10 mouse cellular contexts compared by ENCODE assay signal in genomic region chr1:189868036-189868435, GRCm38 (mm10). TPM values are rescaled to one million over a fixed set of nuclear protein-coding genes. Genes with fewer than 3 reads are reported as not detected.
DNase-seq lines count a peak whose midpoint lies in the region; ATAC-seq and TF ChIP-seq lines count a peak whose summit lies in the region.
"Had no signal": no experiment of that assay in that cellular context is flagged by ENCODE, and none has a peak within 500 bp of the region (broad histone marks: within the 10 kb centered on the region; RNA-seq: fewer than 3 reads in every experiment).

No protein-coding gene starts in this region.

- peak; percentile 24 for DNase-seq in ovary, postnatal 36 days (ENCODE audit: low spot score)
- no peak for DNase-seq in ovary, postnatal 10 days (ENCODE audit: low spot score)
- DNase-seq in adrenal gland, adult 18-20 months (ENCODE audit: low spot score in 2 of 2), result peak; percentile 35 to 45
- no peak for DNase-seq in heart, postnatal 0 days (ENCODE audit: low spot score)
- peak; percentile 62 for DNase-seq in lung, postnatal 36 days
- no peak for DNase-seq in right cerebral cortex, postnatal 10 days (ENCODE audit: low spot score in 2 of 2)
- DNase-seq in midbrain, postnatal 0 days (ENCODE audit: low spot score), result no peak

- TF ChIP-seq CTCF in heart, postnatal 0 days (IDR thresholded peaks at IDR 0.05; ENCODE audit: low read depth), result peak; percentile 36
- no peak for TF ChIP-seq CTCF in midbrain, postnatal 0 days (IDR thresholded peaks at IDR 0.05)

- H3K4me2 ChIP-seq in heart, postnatal 0 days (ENCODE audit: low read depth, low read length), result no peak overlapping the region
- H3K4me2 ChIP-seq in midbrain, postnatal 0 days (ENCODE audit: low read depth, low read length, poor library complexity, severe bottlenecking), result no peak overlapping the region
- H3K4me2 ChIP-seq: embryonic facial prominence, embryonic 13.5 days; hindbrain, embryonic 13.5 days; limb, embryonic 15.5 days had no signal

- no peak for TF ChIP-seq EP300 in heart, postnatal 0 days (IDR thresholded peaks at IDR 0.05; ENCODE audit: low read depth)

- ATAC-seq in heart, postnatal 0 days (ENCODE audit: insufficient read depth, low read depth), result peak; percentile 15; the same call in 1 of the 2 replicates
- ATAC-seq in midbrain, postnatal 0 days (ENCODE audit: low FRiP score), result no peak

- H3K4me3 ChIP-seq in heart, postnatal 0 days (ENCODE audit: low read depth, low read length), result no peak overlapping the region
- no peak overlapping the region for H3K4me3 ChIP-seq in midbrain, postnatal 0 days (ENCODE audit: low read depth, low read length)
- H3K4me3 ChIP-seq: embryonic facial prominence, embryonic 13.5 days; hindbrain, embryonic 13.5 days; limb, embryonic 15.5 days had no signal

- WGBS in heart, postnatal 0 days, result 49% methylated on average over 10 of the region's 10 CpGs
- WGBS in midbrain, postnatal 0 days, result 85% methylated on average over 10 of the region's 10 CpGs

- peaks cover 15% of the 10 kb centered on the region; the same call in 1 of the 2 replicates for H3K36me3 ChIP-seq in heart, postnatal 0 days (replicated peaks; ENCODE audit: control insufficient read depth, insufficient read depth, low read length)
- H3K36me3 ChIP-seq in midbrain, postnatal 0 days (ENCODE audit: insufficient read depth, low read length), result no peaks in the 10 kb centered on the region
- H3K36me3 ChIP-seq: hindbrain, embryonic 13.5 days had no signal

- H3K4me1 ChIP-seq in heart, postnatal 0 days (ENCODE audit: control insufficient read depth, insufficient read depth), result peaks cover 16% of the 10 kb centered on the region
- H3K4me1 ChIP-seq in midbrain, postnatal 0 days (ENCODE audit: insufficient read depth, low read length), result no peaks in the 10 kb centered on the region; the same call in 1 of the 2 replicates

- H3K9ac ChIP-seq in heart, postnatal 0 days (replicated peaks; ENCODE audit: low read depth, low read length), result no peak overlapping the region
- no peak overlapping the region for H3K9ac ChIP-seq in midbrain, postnatal 0 days (replicated peaks; ENCODE audit: low read length, poor library complexity, severe bottlenecking)
- H3K9ac ChIP-seq: embryonic facial prominence, embryonic 13.5 days; hindbrain, embryonic 13.5 days; limb, embryonic 15.5 days had no signal

- no peaks in the 10 kb centered on the region for H3K9me3 ChIP-seq in heart, postnatal 0 days (replicated peaks; ENCODE audit: control insufficient read depth, low read length)
- H3K9me3 ChIP-seq in midbrain, postnatal 0 days (ENCODE audit: low read length), result no peaks in the 10 kb centered on the region
- H3K9me3 ChIP-seq: embryonic facial prominence, embryonic 13.5 days; hindbrain, embryonic 13.5 days; limb, embryonic 15.5 days had no signal

- no peaks in the 10 kb centered on the region for H3K27me3 ChIP-seq in heart, postnatal 0 days (ENCODE audit: control insufficient read depth, insufficient read depth, low read length)
- H3K27me3 ChIP-seq in midbrain, postnatal 0 days (ENCODE audit: insufficient read depth, low read length), result no peaks in the 10 kb centered on the region
- H3K27me3 ChIP-seq: embryonic facial prominence, embryonic 13.5 days; hindbrain, embryonic 13.5 days; limb, embryonic 15.5 days had no signal

- peak overlapping the region; percentile 87 for H3K27ac ChIP-seq in heart, postnatal 0 days (ENCODE audit: low read depth)
- H3K27ac ChIP-seq in midbrain, postnatal 0 days (ENCODE audit: low read depth, low read length), result no peak overlapping the region
- H3K27ac ChIP-seq: hindbrain, embryonic 13.5 days had no signal

RNA-seq across cellular contexts. Expression of gene Smyd2, which starts 54.1 kb away (rescaled TPM):
- 10 to 100 TPM; 64.6 to 80.0 TPM for total RNA-seq in adrenal gland, adult 18-20 months (2021)
- 218 and 234 TPM in 2 replicates for total RNA-seq in heart, postnatal 0 days (2014; rRNA removed; ENCODE audit: low replicate concordance)
- 219 and 239 TPM in 2 replicates for polyA plus RNA-seq in heart, postnatal 0 days (2015; fragmentation: Nextera tagmentation; extraction: Ambion mirVana)
- total RNA-seq in midbrain, postnatal 0 days (2014; rRNA removed), result 62.3 and 66.3 TPM in 2 replicates
- 88.7 and 91.9 TPM in 2 replicates for polyA plus RNA-seq in midbrain, postnatal 0 days (2015; fragmentation: Nextera tagmentation; extraction: Ambion mirVana)

Comparison
In these comparisons a context has a peak if more than half of its experiments do, and no peak if none do; other contexts are left out.
1. DNase-seq: peak in ovary, postnatal 36 days (single experiment), adrenal gland, adult 18-20 months (2 of 2) and lung, postnatal 36 days (single experiment); none in ovary, postnatal 10 days (single experiment), heart, postnatal 0 days (single experiment), right cerebral cortex, postnatal 10 days (0 of 2) and midbrain, postnatal 0 days (single experiment).